Comparison of ENCODE assay signal across 10 mouse cellular contexts in genomic region chr10:63100657-63101056, GRCm38 (mm10). TPM values are rescaled to one million over a fixed set of nuclear protein-coding genes. Genes with fewer than 3 reads are reported as not detected.
DNase-seq lines count a peak whose midpoint lies in the region; ATAC-seq and TF ChIP-seq lines count a peak whose summit lies in the region.
"Had no signal": no experiment of that assay in that cellular context is flagged by ENCODE, and none has a peak within 500 bp of the region (broad histone marks: within the 10 kb centered on the region; RNA-seq: fewer than 3 reads in every experiment).

No protein-coding gene starts in this region.

- TF ChIP-seq CTCF in left cerebral cortex, adult 2 months (IDR thresholded peaks at IDR 0.05), result no peak
- TF ChIP-seq CTCF in embryonic fibroblast, embryonic 13.5 days (IDR thresholded peaks at IDR 0.05; ENCODE audit: borderline replicate concordance, insufficient read depth, low read length), result no peak
- no peak for TF ChIP-seq CTCF in intestine, postnatal 0 days (IDR thresholded peaks at IDR 0.05; ENCODE audit: low read depth)

- peaks cover 15% of the 10 kb centered on the region for H3K27me3 ChIP-seq in intestine, postnatal 0 days (replicated peaks; ENCODE audit: control insufficient read depth, insufficient read depth, low read length)
- H3K27me3 ChIP-seq in neural tube, embryonic 15.5 days (replicated peaks), result peaks cover 25% of the 10 kb centered on the region

- no peak overlapping the region for H3K9ac ChIP-seq in intestine, postnatal 0 days (ENCODE audit: low read depth, low read length)
- H3K9ac ChIP-seq in neural tube, embryonic 15.5 days (replicated peaks), result peak overlapping the region; percentile 62

- TF ChIP-seq POLR2A in embryonic fibroblast, embryonic 13.5 days (IDR thresholded peaks at IDR 0.05; ENCODE audit: low read depth, low read length), result no peak

- intact Hi-C loops in left cerebral cortex, adult 2 months (cut with DNase I), result no loop called here
- intact Hi-C loops in left cerebral cortex, postnatal 25 days (cut with DNase I), result no loop called here

- no peak for ATAC-seq in intestine, postnatal 0 days
- ATAC-seq in neural tube, embryonic 15.5 days (ENCODE audit: low FRiP score), result peak; percentile 62; the same call in 1 of the 2 replicates

- peak overlapping the region; percentile 83 for H3K4me3 ChIP-seq in left cerebral cortex, adult 2 months
- H3K4me3 ChIP-seq in embryonic fibroblast, embryonic 13.5 days (ENCODE audit: insufficient read depth, low read length), result peak overlapping the region; percentile 23
- H3K4me3 ChIP-seq in intestine, postnatal 0 days (ENCODE audit: low read depth, low read length), result peak overlapping the region; percentile 51
- peak overlapping the region; percentile 66 for H3K4me3 ChIP-seq in neural tube, embryonic 15.5 days (replicated peaks)

- H3K4me2 ChIP-seq in intestine, postnatal 0 days (replicated peaks; ENCODE audit: low read depth), result peak overlapping the region; percentile 87
- H3K4me2 ChIP-seq in neural tube, embryonic 15.5 days, result peak overlapping the region; percentile 95

- H3K36me3 ChIP-seq in intestine, postnatal 0 days (ENCODE audit: control insufficient read depth, insufficient read depth), result no peaks in the 10 kb centered on the region
- no peaks in the 10 kb centered on the region for H3K36me3 ChIP-seq in neural tube, embryonic 15.5 days

- no peaks in the 10 kb centered on the region for H3K4me1 ChIP-seq in embryonic fibroblast, embryonic 13.5 days (ENCODE audit: control insufficient read depth, insufficient read depth, low read length)
- H3K4me1 ChIP-seq in intestine, postnatal 0 days (replicated peaks; ENCODE audit: control insufficient read depth, insufficient read depth, low read length), result 0 out of 2 replicates have a peak, but pooled peaks cover 2% of the 10 kb centered on the region
- peaks cover 14% of the 10 kb centered on the region for H3K4me1 ChIP-seq in neural tube, embryonic 15.5 days

- no peak for DNase-seq in left cerebral cortex, adult 2 months (ENCODE audit: extremely low spot score in 1 of 2, low spot score in 2 of 2)
- DNase-seq in left cerebral cortex, postnatal 25 days (ENCODE audit: low spot score in 2 of 2), result no peak
- no peak for DNase-seq in right cerebral cortex, adult 2 months (ENCODE audit: low spot score in 2 of 2)
- no peak for DNase-seq in thymus, postnatal 14 days

- 28% methylated on average over 9 of the region's 9 CpGs for WGBS in intestine, postnatal 0 days
- 6% methylated on average over 9 of the region's 9 CpGs for WGBS in neural tube, embryonic 15.5 days

- H3K27ac ChIP-seq in left cerebral cortex, adult 2 months, result peak overlapping the region; percentile 88
- H3K27ac ChIP-seq in embryonic fibroblast, embryonic 13.5 days (ENCODE audit: insufficient read depth, low read length), result no peak overlapping the region
- H3K27ac ChIP-seq in intestine, postnatal 0 days (ENCODE audit: low read depth, low read length), result no peak overlapping the region
- H3K27ac ChIP-seq in neural tube, embryonic 15.5 days (replicated peaks), result peak overlapping the region; percentile 68

- no peaks in the 10 kb centered on the region for H3K9me3 ChIP-seq in intestine, postnatal 0 days (ENCODE audit: control insufficient read depth)
- no peaks in the 10 kb centered on the region for H3K9me3 ChIP-seq in neural tube, embryonic 15.5 days (replicated peaks)

RNA-seq across cellular contexts. Expression of gene Atoh7, which starts 1.2 kb away (rescaled TPM):
- total RNA-seq in left cerebral cortex, adult 2 months (2021), result 1 to 10 TPM; 3.3 to 3.4 TPM
- total RNA-seq in left cerebral cortex, postnatal 25 days (2021), result 1 to 10 TPM; 2.9 to 4.1 TPM
- polyA plus RNA-seq in embryonic fibroblast, embryonic 13.5 days (2011; ENCODE audit: insufficient read length, low read depth, missing spikeins), result not detected in 2 replicates
- polyA plus RNA-seq in intestine, postnatal 0 days (2015; fragmentation: Nextera tagmentation; extraction: Ambion mirVana), result not detected in 2 replicates
- polyA plus RNA-seq in neural tube, embryonic 15.5 days (2015; fragmentation: Nextera tagmentation; extraction: Ambion mirVana), result 2.7 and 3.8 TPM in 2 replicates
- total RNA-seq: common myeloid progenitor, adult 5-6 weeks; liver, adult 2 months had no signal
- polyA plus RNA-seq: liver, adult 2 months; spleen, adult 2 months had no signal

RNA-seq across cellular contexts. Expression of gene Pbld1, which starts 40.7 kb away (rescaled TPM):
- total RNA-seq in left cerebral cortex, adult 2 months (2021), result under 1 TPM; 0.23 to 0.66 TPM
- total RNA-seq in left cerebral cortex, postnatal 25 days (2021), result under 1 TPM; 0.46 to 0.78 TPM
- polyA plus RNA-seq in embryonic fibroblast, embryonic 13.5 days (2011; ENCODE audit: insufficient read length, low read depth, missing spikeins), result 0.42 TPM in 1 of 2 replicates, not detected in the other
- 1.8 and 2.1 TPM in 2 replicates for polyA plus RNA-seq in intestine, postnatal 0 days (2015; fragmentation: Nextera tagmentation; extraction: Ambion mirVana)
- polyA plus RNA-seq in neural tube, embryonic 15.5 days (2015; fragmentation: Nextera tagmentation; extraction: Ambion mirVana), result 0.73 and 1.0 TPM in 2 replicates
- total RNA-seq: common myeloid progenitor, adult 5-6 weeks had no signal

Comparison
In these comparisons a context has a peak if more than half of its experiments do, and no peak if none do; other contexts are left out.
1. H3K27ac ChIP-seq: peak in left cerebral cortex, adult 2 months (single experiment) and neural tube, embryonic 15.5 days (single experiment); none in embryonic fibroblast, embryonic 13.5 days (single experiment) and intestine, postnatal 0 days (single experiment).
2. H3K4me3 ChIP-seq: peak in every context shown above with its lines; median percentile 83 in left cerebral cortex, adult 2 months; 66 in neural tube, embryonic 15.5 days; 51 in intestine, postnatal 0 days; 23 in embryonic fibroblast, embryonic 13.5 days.